Mouse (Mus musculus): Measurements from ENCODE around the gene Myo1e. TPM values are rescaled to one million over a fixed set of nuclear protein-coding genes. Genes with fewer than 3 reads are reported as not detected.

The Myo1e gene
- total RNA-seq, 1 experiment: 21.3 TPM

DNA sequence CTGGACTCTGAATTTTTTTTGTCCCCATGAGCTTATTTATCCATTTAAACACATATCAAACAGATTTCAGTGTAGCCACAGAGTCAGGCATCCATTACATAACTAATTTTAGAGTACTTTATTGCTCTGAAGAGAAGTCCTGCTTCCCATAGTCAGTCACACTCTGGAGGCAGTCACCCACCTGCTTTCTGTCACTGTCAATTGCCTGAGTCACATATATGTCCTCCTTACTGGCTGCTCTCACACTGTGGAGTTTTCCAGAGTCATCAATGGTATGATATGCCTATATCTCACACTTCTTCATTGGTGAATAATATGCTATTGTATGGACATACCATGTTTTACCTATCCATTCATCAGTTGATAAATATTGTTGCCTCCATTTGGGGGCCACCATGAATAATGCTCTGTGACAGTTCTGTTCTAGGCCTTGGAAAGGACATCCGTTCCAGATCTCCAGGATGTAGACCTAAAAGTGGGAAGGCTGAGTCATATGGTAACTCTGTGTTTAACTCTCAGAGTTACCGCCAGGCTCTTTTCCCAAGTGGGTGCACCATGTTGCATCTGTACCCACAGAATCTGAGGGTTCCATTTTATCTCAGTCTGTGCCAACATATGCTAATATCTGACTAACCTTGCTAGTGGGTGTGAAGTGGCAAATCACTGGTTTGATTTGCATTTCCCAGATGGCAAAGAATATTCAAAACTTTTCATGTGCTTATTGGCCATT, 152.4 kb downstream of the Myo1e start:
- no peak for DNase-seq (ENCODE audit: low read depth, low spot score)
- H3K4me1 ChIP-seq (ENCODE audit: control insufficient read depth in 2 of 2, insufficient read depth in 2 of 2, low read length in 2 of 2, poor library complexity in 1 of 2): peaks cover 0 to 2% of the 10 kb centered on the region in 2 experiments; a peak in 2 of 4 replicates
- in situ Hi-C loops (cut with MboI; ENCODE audit: low sequenced_read_pairs in 2 of 2, unreplicated experiment in 2 of 2): no loop called here

GRCm38 (mm10) chr9:70364741-70365140, 157.6 kb downstream of the Myo1e start:
- no peak overlapping the region for H3K27ac ChIP-seq (ENCODE audit: insufficient read depth, low read depth, low read length, poor library complexity, severe bottlenecking)
- in situ Hi-C loops (cut with MboI; ENCODE audit: low sequenced_read_pairs in 2 of 2, unreplicated experiment in 2 of 2): no loop called here
- no peak overlapping the region for H3K9ac ChIP-seq (ENCODE audit: insufficient read depth, low read depth, low read length, poor library complexity, severe bottlenecking)
- DNase-seq (ENCODE audit: low read depth, low spot score): no peak
- no peak overlapping the region for H3K4me3 ChIP-seq (ENCODE audit: insufficient read depth in 1 of 2, low read depth in 1 of 2, low read length in 2 of 2, poor library complexity in 1 of 2, severe bottlenecking in 1 of 2)
- TF ChIP-seq CHD2 (IDR thresholded peaks at IDR 0.05; ENCODE audit: low read depth, low read length) (no peak), MAFK (IDR thresholded peaks at IDR 0.05; ENCODE audit: insufficient read depth, low read depth, low read length) (no peak), ZNF384 (IDR thresholded peaks at IDR 0.05; ENCODE audit: low read depth, low read length) (no peak), ZC3H11A (IDR thresholded peaks at IDR 0.05; ENCODE audit: borderline replicate concordance, low read depth, low read length) (no peak), HCFC1 (IDR thresholded peaks at IDR 0.05; ENCODE audit: borderline replicate concordance, insufficient read depth, low read length) (no peak)
- no peaks in the 10 kb centered on the region for H3K36me3 ChIP-seq (ENCODE audit: control insufficient read depth, insufficient read depth, low read length, poor library complexity, severe bottlenecking)
- H3K4me1 ChIP-seq (ENCODE audit: control insufficient read depth in 2 of 2, insufficient read depth in 2 of 2, low read length in 2 of 2, poor library complexity in 1 of 2): no peaks in the 10 kb centered on the region
- H3K9me3 ChIP-seq (ENCODE audit: control insufficient read depth, insufficient read depth, low read depth, low read length): no peaks in the 10 kb centered on the region

More for the DNA sequence above, 152.4 kb downstream of the Myo1e start:
- Histone ChIP-seq H3K27ac (ENCODE audit: insufficient read depth, low read depth, low read length, poor library complexity, severe bottlenecking) (no peak overlapping the region), H3K4me3 (ENCODE audit: insufficient read depth in 1 of 2, low read depth in 1 of 2, low read length in 2 of 2, poor library complexity in 1 of 2, severe bottlenecking in 1 of 2) (no peak overlapping the region), H3K9me3 (ENCODE audit: control insufficient read depth, insufficient read depth, low read depth, low read length) (no peaks in the 10 kb centered on the region), H3K9ac (ENCODE audit: insufficient read depth, low read depth, low read length, poor library complexity, severe bottlenecking) (no peak overlapping the region), H3K36me3 (ENCODE audit: control insufficient read depth, insufficient read depth, low read length, poor library complexity, severe bottlenecking) (no peaks in the 10 kb centered on the region)
- no peak for TF ChIP-seq ZC3H11A (IDR thresholded peaks at IDR 0.05; ENCODE audit: borderline replicate concordance, low read depth, low read length)

GRCm38 (mm10) chr9:70365915-70366314, 158.8 kb downstream of the Myo1e start:
- Histone ChIP-seq H3K4me3 (ENCODE audit: insufficient read depth in 1 of 2, low read depth in 1 of 2, low read length in 2 of 2, poor library complexity in 1 of 2, severe bottlenecking in 1 of 2) (no peak overlapping the region), H3K4me1 (ENCODE audit: control insufficient read depth in 2 of 2, insufficient read depth in 2 of 2, low read length in 2 of 2, poor library complexity in 1 of 2) (no peaks in the 10 kb centered on the region), H3K9ac (ENCODE audit: insufficient read depth, low read depth, low read length, poor library complexity, severe bottlenecking) (no peak overlapping the region), H3K36me3 (ENCODE audit: control insufficient read depth, insufficient read depth, low read length, poor library complexity, severe bottlenecking) (peaks cover 3% of the 10 kb centered on the region; the same call in 1 of the 2 replicates), H3K27ac (ENCODE audit: insufficient read depth, low read depth, low read length, poor library complexity, severe bottlenecking) (no peak overlapping the region), H3K9me3 (ENCODE audit: control insufficient read depth, insufficient read depth, low read depth, low read length) (no peaks in the 10 kb centered on the region)
- in situ Hi-C loops (cut with MboI; ENCODE audit: low sequenced_read_pairs in 2 of 2, unreplicated experiment in 2 of 2): no loop called here
- TF ChIP-seq ZC3H11A (IDR thresholded peaks at IDR 0.05; ENCODE audit: borderline replicate concordance, low read depth, low read length) (no peak), MAFK (IDR thresholded peaks at IDR 0.05; ENCODE audit: insufficient read depth, low read depth, low read length) (no peak), CHD2 (IDR thresholded peaks at IDR 0.05; ENCODE audit: low read depth, low read length) (no peak), ZNF384 (IDR thresholded peaks at IDR 0.05; ENCODE audit: low read depth, low read length) (no peak), HCFC1 (IDR thresholded peaks at IDR 0.05; ENCODE audit: borderline replicate concordance, insufficient read depth, low read length) (no peak)
- DNase-seq (ENCODE audit: low read depth, low spot score): no peak

- TF ChIP-seq HCFC1 (IDR thresholded peaks at IDR 0.05; ENCODE audit: borderline replicate concordance, insufficient read depth, low read length) (no peak), ZC3H11A (IDR thresholded peaks at IDR 0.05; ENCODE audit: borderline replicate concordance, low read depth, low read length) (no peak), MAFK (IDR thresholded peaks at IDR 0.05; ENCODE audit: insufficient read depth, low read depth, low read length) (no peak), ZNF384 (IDR thresholded peaks at IDR 0.05; ENCODE audit: low read depth, low read length) (no peak)
- H3K27ac ChIP-seq (ENCODE audit: insufficient read depth, low read depth, low read length, poor library complexity, severe bottlenecking): no peak overlapping the region
- H3K9ac ChIP-seq (ENCODE audit: insufficient read depth, low read depth, low read length, poor library complexity, severe bottlenecking): no peak overlapping the region
- H3K36me3 ChIP-seq (ENCODE audit: control insufficient read depth, insufficient read depth, low read length, poor library complexity, severe bottlenecking): peaks cover 3% of the 10 kb centered on the region; the same call in 1 of the 2 replicates
- H3K4me3 ChIP-seq (ENCODE audit: insufficient read depth in 1 of 2, low read depth in 1 of 2, low read length in 2 of 2, poor library complexity in 1 of 2, severe bottlenecking in 1 of 2): no peak overlapping the region
- no peak for DNase-seq (ENCODE audit: low read depth, low spot score)
- in situ Hi-C loops (cut with MboI; ENCODE audit: low sequenced_read_pairs in 2 of 2, unreplicated experiment in 2 of 2): no loop called here
- no peaks in the 10 kb centered on the region for H3K4me1 ChIP-seq (ENCODE audit: control insufficient read depth in 2 of 2, insufficient read depth in 2 of 2, low read length in 2 of 2, poor library complexity in 1 of 2)
- no peaks in the 10 kb centered on the region for H3K9me3 ChIP-seq (ENCODE audit: control insufficient read depth, insufficient read depth, low read depth, low read length)
Observed at GRCm38 (mm10) chr9:70366898-70367297, 159.7 kb downstream of the Myo1e start.

DNA sequence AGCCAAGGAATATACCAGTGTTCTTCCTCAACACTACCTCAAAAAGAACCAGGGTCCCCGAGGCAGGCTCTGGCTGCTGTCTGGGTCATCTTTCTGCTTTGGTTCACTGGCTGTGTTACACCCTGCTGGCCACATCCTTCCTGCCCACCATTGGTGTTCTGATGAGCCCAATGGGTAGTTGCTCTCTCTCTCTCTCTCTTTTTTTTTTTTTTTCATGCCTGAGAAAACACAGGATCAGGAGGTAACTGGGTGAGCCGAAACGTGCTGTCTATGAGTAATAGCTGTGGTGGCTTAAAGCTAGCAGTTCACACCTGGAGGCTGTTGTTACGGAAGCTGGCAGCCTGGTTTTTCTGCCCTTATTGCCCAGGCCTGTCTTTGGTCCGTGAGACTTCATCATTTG, 164.5 kb downstream of the Myo1e start:
- H3K9ac ChIP-seq (ENCODE audit: insufficient read depth, low read depth, low read length, poor library complexity, severe bottlenecking): no peak overlapping the region
- in situ Hi-C loops (cut with MboI; ENCODE audit: low sequenced_read_pairs in 2 of 2, unreplicated experiment in 2 of 2): no loop called here
- H3K4me3 ChIP-seq (ENCODE audit: insufficient read depth in 1 of 2, low read depth in 1 of 2, low read length in 2 of 2, poor library complexity in 1 of 2, severe bottlenecking in 1 of 2): no peak overlapping the region
- no peak for DNase-seq (ENCODE audit: low read depth, low spot score)
- peaks cover 3% of the 10 kb centered on the region; the same call in 1 of the 2 replicates for H3K36me3 ChIP-seq (ENCODE audit: control insufficient read depth, insufficient read depth, low read length, poor library complexity, severe bottlenecking)
- H3K27ac ChIP-seq (ENCODE audit: insufficient read depth, low read depth, low read length, poor library complexity, severe bottlenecking): no peak overlapping the region
- no peaks in the 10 kb centered on the region for H3K9me3 ChIP-seq (ENCODE audit: control insufficient read depth, insufficient read depth, low read depth, low read length)
- peaks cover 0 to 2% of the 10 kb centered on the region in 2 experiments; a peak in 1 of 4 replicates for H3K4me1 ChIP-seq (ENCODE audit: control insufficient read depth in 2 of 2, insufficient read depth in 2 of 2, low read length in 2 of 2, poor library complexity in 1 of 2)
- TF ChIP-seq ZNF384 (IDR thresholded peaks at IDR 0.05; ENCODE audit: low read depth, low read length) (no peak), CHD2 (IDR thresholded peaks at IDR 0.05; ENCODE audit: low read depth, low read length) (no peak), ZC3H11A (IDR thresholded peaks at IDR 0.05; ENCODE audit: borderline replicate concordance, low read depth, low read length) (no peak), HCFC1 (IDR thresholded peaks at IDR 0.05; ENCODE audit: borderline replicate concordance, insufficient read depth, low read length) (no peak), MAFK (IDR thresholded peaks at IDR 0.05; ENCODE audit: insufficient read depth, low read depth, low read length) (no peak)

Data from ES-E14 (cell line).